Mouse (Mus musculus): ENCODE measurements around the gene Traf2. TPM values are rescaled to one million over a fixed set of nuclear protein-coding genes. Genes with fewer than 3 reads are reported as not detected.

The Traf2 gene
- 8.1 and 9.1 TPM in 2 replicates for polyA plus RNA-seq (2012; rRNA removed)

- DNase-seq (ENCODE audit: extremely low spot score in 1 of 2, low spot score in 1 of 2), result peak; percentile 97 to 99
These were observed at the start of gene Traf2 for GRCm38 (mm10) chr2:25546811-25547491. TSS of gene Traf2 (minus strand) at chr2:25546940.

GRCm38 (mm10) chr2:25591863-25592262 lies 45.1 kb upstream of the Traf2 start:
- DNase-seq (ENCODE audit: extremely low spot score in 1 of 2, low spot score in 1 of 2), result peak in 1 of 2 experiments; percentile 76

- no peak for DNase-seq (ENCODE audit: extremely low spot score in 1 of 2, low spot score in 1 of 2)
These were observed 41.6 kb upstream of the Traf2 start for GRCm38 (mm10) chr2:25588227-25588907.

GRCm38 (mm10) chr2:25587290-25587689 lies 40.5 kb upstream of the Traf2 start:
- no peak for DNase-seq (ENCODE audit: extremely low spot score in 1 of 2, low spot score in 1 of 2)

- DNase-seq (ENCODE audit: extremely low spot score in 1 of 2, low spot score in 1 of 2), result no peak
These were observed 38.9 kb upstream of the Traf2 start for GRCm38 (mm10) chr2:25585601-25586000.

GRCm38 (mm10) chr2:25584856-25585255 lies 38.1 kb upstream of the Traf2 start:
- DNase-seq (ENCODE audit: extremely low spot score in 1 of 2, low spot score in 1 of 2), result peak in 1 of 2 experiments; percentile 26

- DNase-seq (ENCODE audit: extremely low spot score in 1 of 2, low spot score in 1 of 2), result no peak
These were observed 37.4 kb upstream of the Traf2 start for GRCm38 (mm10) chr2:25584152-25584551.

- no peak for DNase-seq (ENCODE audit: extremely low spot score in 1 of 2, low spot score in 1 of 2)
These were observed 36.8 kb upstream of the Traf2 start for GRCm38 (mm10) chr2:25583571-25583970.

- no peak for DNase-seq (ENCODE audit: extremely low spot score in 1 of 2, low spot score in 1 of 2)
These were observed 36.4 kb upstream of the Traf2 start for GRCm38 (mm10) chr2:25583120-25583481.

- peak; percentile 84 to 93 for DNase-seq (ENCODE audit: extremely low spot score in 1 of 2, low spot score in 1 of 2)
These were observed 35.9 kb upstream of the Traf2 start for GRCm38 (mm10) chr2:25582466-25583119.

GRCm38 (mm10) chr2:25581901-25582301 lies 35.2 kb upstream of the Traf2 start:
- DNase-seq (ENCODE audit: extremely low spot score in 1 of 2, low spot score in 1 of 2), result no peak

- peak; percentile 77 to 89 for DNase-seq (ENCODE audit: extremely low spot score in 1 of 2, low spot score in 1 of 2)
These were observed 34.6 kb upstream of the Traf2 start, which contains the start of gene Ajm1 for GRCm38 (mm10) chr2:25581294-25581864. TSS of gene Ajm1 (minus strand) at chr2:25581757.

GRCm38 (mm10) chr2:25580621-25581101 lies 33.9 kb upstream of the Traf2 start:
- DNase-seq (ENCODE audit: extremely low spot score in 1 of 2, low spot score in 1 of 2), result peak in 1 of 2 experiments; percentile 55

- peak in 1 of 2 experiments; percentile 83 for DNase-seq (ENCODE audit: extremely low spot score in 1 of 2, low spot score in 1 of 2)
These were observed 33.2 kb upstream of the Traf2 start for GRCm38 (mm10) chr2:25579737-25580460.

GRCm38 (mm10) chr2:25578796-25579736 lies 32.3 kb upstream of the Traf2 start:
- DNase-seq (ENCODE audit: extremely low spot score in 1 of 2, low spot score in 1 of 2), result no peak

GRCm38 (mm10) chr2:25577951-25578795 lies 31.4 kb upstream of the Traf2 start:
- no peak for DNase-seq (ENCODE audit: extremely low spot score in 1 of 2, low spot score in 1 of 2)

GRCm38 (mm10) chr2:25576965-25577891 lies 30.5 kb upstream of the Traf2 start:
- no peak for DNase-seq (ENCODE audit: extremely low spot score in 1 of 2, low spot score in 1 of 2)
